Mouse (Mus musculus): ENCODE data around the gene Atp6v1e1. TPM values are rescaled to one million over a fixed set of nuclear protein-coding genes. Genes with fewer than 3 reads are reported as not detected.
"Not testable (repeated sequence)": the region's sequence is repeated elsewhere in the genome, so short reads cannot be mapped to it uniquely, and the experiment has no call there.

Atp6v1e1 gene
- polyA plus RNA-seq, 1 experiment = 213 TPM

- peaks cover 6% of the 10 kb centered on the region; the same call in 1 of the 2 replicates for H3K36me3 ChIP-seq (ENCODE audit: control insufficient read depth, insufficient read depth, low read length, poor library complexity, severe bottlenecking)
- H3K4me1 ChIP-seq (ENCODE audit: control insufficient read depth, insufficient read depth, low read length) = no peaks in the 10 kb centered on the region
- H3K9ac ChIP-seq (ENCODE audit: low read depth, poor library complexity, severe bottlenecking) = no peak overlapping the region
- no peaks in the 10 kb centered on the region for H3K9me3 ChIP-seq (replicated peaks; ENCODE audit: control insufficient read depth, insufficient read depth, low read length, poor library complexity, severe bottlenecking)
- no peak for TF ChIP-seq CTCF (IDR thresholded peaks at IDR 0.05; ENCODE audit: low read depth, low read length)
- no peak for TF ChIP-seq EP300 (IDR thresholded peaks at IDR 0.05; ENCODE audit: insufficient read depth, low read depth, low read length)
- TF ChIP-seq POLR2A (IDR thresholded peaks at IDR 0.05; ENCODE audit: insufficient read depth, low read length) = no peak
- no peak overlapping the region for H3K4me3 ChIP-seq (ENCODE audit: low read depth, low read length)
- H3K27me3 ChIP-seq (ENCODE audit: control insufficient read depth, insufficient read depth, low read length, poor library complexity, severe bottlenecking) = no peaks in the 10 kb centered on the region
- no peak overlapping the region for H3K27ac ChIP-seq (ENCODE audit: insufficient read depth, low read length)
Measured at GRCm38 (mm10) chr6:120854413-120854812, 31.8 kb upstream of the Atp6v1e1 start.

GRCm38 (mm10) chr6:120850720-120851119 is 28.1 kb upstream of the Atp6v1e1 start:
- H3K4me1 ChIP-seq (ENCODE audit: control insufficient read depth, insufficient read depth, low read length) = not testable (repeated sequence)
- H3K36me3 ChIP-seq (ENCODE audit: control insufficient read depth, insufficient read depth, low read length, poor library complexity, severe bottlenecking) = peaks cover 15% of the 10 kb centered on the region; the same call in 1 of the 2 replicates

GRCm38 (mm10) chr6:120841754-120842153 is 19.2 kb upstream of the Atp6v1e1 start:
- H3K4me1 ChIP-seq (ENCODE audit: control insufficient read depth, insufficient read depth, low read length) = no peaks in the 10 kb centered on the region
- H3K36me3 ChIP-seq (ENCODE audit: control insufficient read depth, insufficient read depth, low read length, poor library complexity, severe bottlenecking) = no peaks in the 10 kb centered on the region; the same call in 1 of the 2 replicates
- H3K9ac ChIP-seq (ENCODE audit: low read depth, poor library complexity, severe bottlenecking) = no peak overlapping the region
- no peaks in the 10 kb centered on the region for H3K9me3 ChIP-seq (replicated peaks; ENCODE audit: control insufficient read depth, insufficient read depth, low read length, poor library complexity, severe bottlenecking)
- no peak overlapping the region for H3K4me3 ChIP-seq (ENCODE audit: low read depth, low read length)
- H3K27ac ChIP-seq (ENCODE audit: insufficient read depth, low read length) = no peak overlapping the region
- TF ChIP-seq CTCF (IDR thresholded peaks at IDR 0.05; ENCODE audit: low read depth, low read length) (no peak), POLR2A (IDR thresholded peaks at IDR 0.05; ENCODE audit: insufficient read depth, low read length) (no peak), EP300 (IDR thresholded peaks at IDR 0.05; ENCODE audit: insufficient read depth, low read depth, low read length) (no peak)
- H3K27me3 ChIP-seq (ENCODE audit: control insufficient read depth, insufficient read depth, low read length, poor library complexity, severe bottlenecking) = no peaks in the 10 kb centered on the region

More at GRCm38 (mm10) chr6:120850720-120851119, 28.1 kb upstream of the Atp6v1e1 start:
- not testable (repeated sequence) for H3K9me3 ChIP-seq (replicated peaks; ENCODE audit: control insufficient read depth, insufficient read depth, low read length, poor library complexity, severe bottlenecking); H3K27ac ChIP-seq (ENCODE audit: insufficient read depth, low read length); H3K4me3 ChIP-seq (ENCODE audit: low read depth, low read length); H3K27me3 ChIP-seq (ENCODE audit: control insufficient read depth, insufficient read depth, low read length, poor library complexity, severe bottlenecking); H3K9ac ChIP-seq (ENCODE audit: low read depth, poor library complexity, severe bottlenecking)

GRCm38 (mm10) chr6:120840258-120840657 is 17.7 kb upstream of the Atp6v1e1 start:
- H3K27me3 ChIP-seq (ENCODE audit: control insufficient read depth, insufficient read depth, low read length, poor library complexity, severe bottlenecking) = no peaks in the 10 kb centered on the region
- H3K9ac ChIP-seq (ENCODE audit: low read depth, poor library complexity, severe bottlenecking) = no peak overlapping the region
- TF ChIP-seq POLR2A (IDR thresholded peaks at IDR 0.05; ENCODE audit: insufficient read depth, low read length) (no peak), CTCF (IDR thresholded peaks at IDR 0.05; ENCODE audit: low read depth, low read length) (no peak), EP300 (IDR thresholded peaks at IDR 0.05; ENCODE audit: insufficient read depth, low read depth, low read length) (no peak)
- H3K27ac ChIP-seq (ENCODE audit: insufficient read depth, low read length) = no peak overlapping the region
- H3K36me3 ChIP-seq (ENCODE audit: control insufficient read depth, insufficient read depth, low read length, poor library complexity, severe bottlenecking) = no peaks in the 10 kb centered on the region; the same call in 1 of the 2 replicates
- no peaks in the 10 kb centered on the region for H3K9me3 ChIP-seq (replicated peaks; ENCODE audit: control insufficient read depth, insufficient read depth, low read length, poor library complexity, severe bottlenecking)
- no peaks in the 10 kb centered on the region for H3K4me1 ChIP-seq (ENCODE audit: control insufficient read depth, insufficient read depth, low read length)
- H3K4me3 ChIP-seq (ENCODE audit: low read depth, low read length) = no peak overlapping the region

GRCm38 (mm10) chr6:120837152-120837530 is 14.5 kb upstream of the Atp6v1e1 start:
- Histone ChIP-seq H3K27ac (ENCODE audit: insufficient read depth, low read length) (no peak overlapping the region), H3K27me3 (ENCODE audit: control insufficient read depth, insufficient read depth, low read length, poor library complexity, severe bottlenecking) (no peaks in the 10 kb centered on the region), H3K9ac (ENCODE audit: low read depth, poor library complexity, severe bottlenecking) (peak overlapping the region; percentile 80), H3K4me3 (ENCODE audit: low read depth, low read length) (no peak overlapping the region), H3K36me3 (ENCODE audit: control insufficient read depth, insufficient read depth, low read length, poor library complexity, severe bottlenecking) (no peaks in the 10 kb centered on the region), H3K9me3 (replicated peaks; ENCODE audit: control insufficient read depth, insufficient read depth, low read length, poor library complexity, severe bottlenecking) (no peaks in the 10 kb centered on the region), H3K4me1 (ENCODE audit: control insufficient read depth, insufficient read depth, low read length) (no peaks in the 10 kb centered on the region)
- TF ChIP-seq EP300 (IDR thresholded peaks at IDR 0.05; ENCODE audit: insufficient read depth, low read depth, low read length) = no peak
- TF ChIP-seq CTCF (IDR thresholded peaks at IDR 0.05; ENCODE audit: low read depth, low read length) = no peak
- TF ChIP-seq POLR2A (IDR thresholded peaks at IDR 0.05; ENCODE audit: insufficient read depth, low read length) = no peak

- no peaks in the 10 kb centered on the region for H3K9me3 ChIP-seq (replicated peaks; ENCODE audit: control insufficient read depth, insufficient read depth, low read length, poor library complexity, severe bottlenecking)
- H3K9ac ChIP-seq (ENCODE audit: low read depth, poor library complexity, severe bottlenecking) = peak overlapping the region; percentile 80
- H3K27ac ChIP-seq (ENCODE audit: insufficient read depth, low read length) = no peak overlapping the region
- TF ChIP-seq POLR2A (IDR thresholded peaks at IDR 0.05; ENCODE audit: insufficient read depth, low read length) = no peak
- no peak for TF ChIP-seq CTCF (IDR thresholded peaks at IDR 0.05; ENCODE audit: low read depth, low read length)
- no peak for TF ChIP-seq EP300 (IDR thresholded peaks at IDR 0.05; ENCODE audit: insufficient read depth, low read depth, low read length)
- H3K4me1 ChIP-seq (ENCODE audit: control insufficient read depth, insufficient read depth, low read length) = no peaks in the 10 kb centered on the region
- H3K27me3 ChIP-seq (ENCODE audit: control insufficient read depth, insufficient read depth, low read length, poor library complexity, severe bottlenecking) = no peaks in the 10 kb centered on the region
- peak overlapping the region; percentile 97 for H3K4me3 ChIP-seq (ENCODE audit: low read depth, low read length)
- no peaks in the 10 kb centered on the region for H3K36me3 ChIP-seq (ENCODE audit: control insufficient read depth, insufficient read depth, low read length, poor library complexity, severe bottlenecking)
Measured at GRCm38 (mm10) chr6:120836389-120837151, 14.0 kb upstream of the Atp6v1e1 start.
